Mouse (Mus musculus): ENCODE results near the gene Tfpt. TPM values are rescaled to one million over a fixed set of nuclear protein-coding genes. Genes with fewer than 3 reads are reported as not detected.
A peak's percentile ranks its signal among the peaks of the same experiment; 100 is the strongest.
"Not testable (repeated sequence)": the region's sequence is repeated elsewhere in the genome, so short reads cannot be mapped to it uniquely, and the experiment has no call there.

The Tfpt gene
- polyA plus RNA-seq, 1 experiment: 42.0 TPM

DNA sequence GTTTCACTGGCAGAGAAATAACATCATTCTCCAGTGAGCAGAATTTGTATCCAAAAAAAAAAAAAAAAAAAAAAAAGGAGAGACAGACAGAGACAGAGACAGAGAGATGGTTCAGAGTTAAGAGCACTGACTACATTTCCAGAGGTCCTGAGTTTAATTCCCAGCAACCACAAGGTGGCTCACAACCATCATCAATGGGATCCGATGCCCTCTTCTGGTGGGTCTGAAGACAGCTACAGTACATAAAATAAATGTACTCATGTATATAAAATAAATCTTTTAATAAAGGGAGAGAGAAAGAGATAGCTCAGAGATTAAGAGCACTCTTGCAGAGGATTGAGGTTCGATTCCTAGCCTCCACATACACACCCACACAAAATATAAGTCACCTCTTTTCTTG, 51.5 kb downstream of the Tfpt start:
- no peak overlapping the region for H3K4me3 ChIP-seq (replicated peaks; ENCODE audit: control insufficient read depth, low read depth, low read length)
- WGBS: 70% methylated on average over 2 of the region's 2 CpGs

DNA sequence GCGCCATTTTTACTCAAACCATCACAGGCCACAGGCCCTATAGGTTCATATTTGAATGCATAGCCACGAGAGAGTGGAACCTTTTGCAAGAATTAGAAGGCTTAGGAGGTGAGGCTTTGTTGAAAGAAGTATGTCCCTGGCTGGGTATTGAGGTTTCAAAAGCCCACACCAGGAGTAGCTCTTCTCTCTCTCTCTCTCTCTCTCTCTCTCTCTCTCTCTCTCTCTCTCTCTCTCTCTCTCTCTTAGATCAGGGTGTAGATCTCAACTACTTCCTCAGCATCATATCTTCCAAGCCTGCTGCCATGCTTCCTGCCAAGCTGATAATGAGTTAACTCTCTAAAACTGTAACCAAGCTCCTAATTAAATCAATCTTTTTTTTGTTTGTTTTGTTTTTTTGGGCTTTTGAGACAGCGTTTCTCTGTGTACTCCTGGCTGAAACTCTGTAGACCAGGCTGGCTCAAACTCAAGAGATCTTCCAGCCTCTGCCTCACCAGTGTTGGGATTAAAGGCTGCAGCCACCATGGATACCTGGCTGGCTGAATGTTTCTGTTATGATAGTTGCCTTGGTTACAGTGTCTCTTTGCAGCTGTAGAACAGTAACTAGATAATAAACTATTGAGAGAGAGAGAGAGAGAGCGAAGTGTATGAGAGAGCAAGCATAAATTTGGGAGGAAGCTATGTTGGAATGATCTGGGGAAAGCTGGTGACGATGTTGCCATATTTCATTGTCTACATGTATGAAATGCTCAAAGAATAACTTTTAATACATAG, 53.2 kb downstream of the Tfpt start:
- H3K27ac ChIP-seq (ENCODE audit: control insufficient read depth, insufficient read depth, low read depth, low read length, poor library complexity): no peak overlapping the region
- no peak overlapping the region for H3K4me3 ChIP-seq (replicated peaks; ENCODE audit: control insufficient read depth, low read depth, low read length)
- WGBS: 65% methylated on average over 5 of the region's 5 CpGs
- no peak for TF ChIP-seq CTCF (IDR thresholded peaks at IDR 0.05; ENCODE audit: control insufficient read depth, insufficient read depth, low read length)
- no peak for TF ChIP-seq POLR2A (IDR thresholded peaks at IDR 0.05; ENCODE audit: borderline replicate concordance, control insufficient read depth, low read depth, low read length)
- H3K4me1 ChIP-seq (ENCODE audit: control insufficient read depth, insufficient read depth, low read length): no peaks in the 10 kb centered on the region

More for the DNA sequence above, 51.5 kb downstream of the Tfpt start:
- no peaks in the 10 kb centered on the region for H3K4me1 ChIP-seq (ENCODE audit: control insufficient read depth, insufficient read depth, low read length)
- TF ChIP-seq POLR2A (IDR thresholded peaks at IDR 0.05; ENCODE audit: borderline replicate concordance, control insufficient read depth, low read depth, low read length) (no peak), CTCF (IDR thresholded peaks at IDR 0.05; ENCODE audit: control insufficient read depth, insufficient read depth, low read length) (no peak)
- H3K27ac ChIP-seq (ENCODE audit: control insufficient read depth, insufficient read depth, low read depth, low read length, poor library complexity): no peak overlapping the region

DNA sequence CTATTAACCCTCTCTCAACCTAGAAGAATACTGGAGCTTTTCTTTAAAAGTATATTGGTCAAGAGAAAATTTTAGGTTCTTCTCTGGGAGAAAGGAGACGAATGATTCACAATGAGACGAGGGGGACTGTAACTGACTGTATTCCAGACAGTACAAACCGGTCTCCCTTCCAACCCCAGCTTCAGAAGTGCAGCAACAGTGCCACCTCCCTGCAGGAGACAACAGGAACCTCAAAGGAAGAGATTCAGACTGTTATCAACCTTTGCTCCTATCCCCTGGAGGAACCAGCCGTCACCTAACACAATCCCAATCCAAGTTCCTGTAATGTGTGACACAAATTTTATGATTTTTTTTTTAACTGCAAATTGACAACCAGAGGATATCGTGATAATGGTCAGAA, 55.5 kb downstream of the Tfpt start:
- H3K4me3 ChIP-seq (replicated peaks; ENCODE audit: control insufficient read depth, low read depth, low read length): no peak overlapping the region
- no peak overlapping the region for H3K27ac ChIP-seq (ENCODE audit: control insufficient read depth, insufficient read depth, low read depth, low read length, poor library complexity)
- TF ChIP-seq CTCF (IDR thresholded peaks at IDR 0.05; ENCODE audit: control insufficient read depth, insufficient read depth, low read length): peak; percentile 38
- TF ChIP-seq POLR2A (IDR thresholded peaks at IDR 0.05; ENCODE audit: borderline replicate concordance, control insufficient read depth, low read depth, low read length): no peak
- WGBS: 38% methylated on average over 5 of the region's 5 CpGs
- no peaks in the 10 kb centered on the region for H3K4me1 ChIP-seq (ENCODE audit: control insufficient read depth, insufficient read depth, low read length)

DNA sequence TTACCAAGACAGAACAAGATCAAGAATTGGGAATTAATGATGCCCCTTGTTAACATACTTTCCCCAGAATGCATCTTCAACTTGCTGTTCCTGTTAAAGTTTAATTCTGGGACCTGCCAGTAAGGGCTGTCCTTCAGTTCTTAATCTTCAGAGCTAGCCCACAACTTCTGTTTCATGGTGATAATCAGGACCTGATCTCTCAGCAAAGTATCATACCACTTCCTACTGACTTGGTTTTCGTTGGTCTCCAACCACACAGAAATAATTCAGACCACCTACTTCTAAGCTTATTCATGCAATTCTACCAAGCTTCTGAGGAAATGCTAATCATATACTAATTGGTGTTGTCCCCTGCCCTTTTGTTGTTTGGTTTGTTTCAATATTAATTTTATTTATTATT, 57.9 kb downstream of the Tfpt start:
- 4% methylated on average over 1 of the region's 1 CpGs for WGBS
- Histone ChIP-seq H3K27ac (ENCODE audit: control insufficient read depth, insufficient read depth, low read depth, low read length, poor library complexity) (no peak overlapping the region), H3K4me3 (replicated peaks; ENCODE audit: control insufficient read depth, low read depth, low read length) (no peak overlapping the region), H3K4me1 (ENCODE audit: control insufficient read depth, insufficient read depth, low read length) (no peaks in the 10 kb centered on the region)
- TF ChIP-seq POLR2A (IDR thresholded peaks at IDR 0.05; ENCODE audit: borderline replicate concordance, control insufficient read depth, low read depth, low read length) (no peak), CTCF (IDR thresholded peaks at IDR 0.05; ENCODE audit: control insufficient read depth, insufficient read depth, low read length) (no peak)

DNA sequence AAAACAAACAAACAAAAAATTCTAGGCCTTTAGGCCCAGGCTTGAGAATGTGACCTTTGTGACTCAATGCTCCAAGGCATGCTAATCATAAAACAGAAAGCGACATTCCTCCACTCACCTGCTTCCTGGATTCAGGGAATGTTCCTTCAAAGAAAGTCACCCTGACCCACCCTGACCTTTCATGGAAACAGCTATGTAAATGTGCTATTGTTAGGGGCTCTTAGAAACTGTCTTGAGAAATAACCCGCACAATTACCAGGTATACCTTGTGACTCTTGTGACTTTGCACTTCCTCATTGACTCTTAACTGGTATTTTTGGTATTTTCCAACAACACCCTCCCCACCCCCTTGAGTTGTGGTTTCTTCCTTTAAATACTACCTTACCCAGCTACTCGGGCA, 59.1 kb downstream of the Tfpt start:
- H3K4me3 ChIP-seq (replicated peaks; ENCODE audit: control insufficient read depth, low read depth, low read length); H3K4me1 ChIP-seq (ENCODE audit: control insufficient read depth, insufficient read depth, low read length); H3K27ac ChIP-seq (ENCODE audit: control insufficient read depth, insufficient read depth, low read depth, low read length, poor library complexity): not testable (repeated sequence)
- WGBS: 70% methylated on average over 3 of the region's 3 CpGs

Other genes with a start within 250 kb of the Tfpt start
- gene Cacng8, start 239.2 kb downstream of the Tfpt start, polyA plus RNA-seq (2011; ENCODE audit: insufficient read depth, insufficient read length, low replicate concordance, missing spikeins): not detected in 2 replicates
- not detected in 2 replicates for gene Cacng6, start 205.7 kb downstream of the Tfpt start, polyA plus RNA-seq (2011; ENCODE audit: insufficient read depth, insufficient read length, low replicate concordance, missing spikeins)
- gene Tarm1, start 127.3 kb downstream of the Tfpt start, polyA plus RNA-seq (2011; ENCODE audit: insufficient read depth, insufficient read length, low replicate concordance, missing spikeins): 7.8 and 11.9 TPM in 2 replicates
- 1.1 TPM in 1 of 2 replicates, not detected in the other for gene Oscar, start 13.8 kb downstream of the Tfpt start, polyA plus RNA-seq (2011; ENCODE audit: insufficient read depth, insufficient read length, low replicate concordance, missing spikeins)
- 372 and 377 TPM in 2 replicates for gene Ndufa3, start 12.6 kb downstream of the Tfpt start, polyA plus RNA-seq (2011; ENCODE audit: insufficient read depth, insufficient read length, low replicate concordance, missing spikeins)
- 26.4 and 45.2 TPM in 2 replicates for gene Prpf31, start 56 bp upstream of the Tfpt start, polyA plus RNA-seq (2011; ENCODE audit: insufficient read depth, insufficient read length, low replicate concordance, missing spikeins)
- gene Cnot3, start 15.3 kb upstream of the Tfpt start, polyA plus RNA-seq (2011; ENCODE audit: insufficient read depth, insufficient read length, low replicate concordance, missing spikeins): 72.1 and 112 TPM in 2 replicates
- gene Leng1, start 35.9 kb upstream of the Tfpt start, polyA plus RNA-seq (2011; ENCODE audit: insufficient read depth, insufficient read length, low replicate concordance, missing spikeins): 5.5 and 9.8 TPM in 2 replicates
- 16.0 and 39.8 TPM in 2 replicates for gene Tmc4, start 47.6 kb upstream of the Tfpt start, polyA plus RNA-seq (2011; ENCODE audit: insufficient read depth, insufficient read length, low replicate concordance, missing spikeins)
- 23.8 and 25.8 TPM in 2 replicates for gene Tsen34, start 62.9 kb upstream of the Tfpt start, polyA plus RNA-seq (2011; ENCODE audit: insufficient read depth, insufficient read length, low replicate concordance, missing spikeins)
- gene Mboat7, start 63.6 kb upstream of the Tfpt start, polyA plus RNA-seq (2011; ENCODE audit: insufficient read depth, insufficient read length, low replicate concordance, missing spikeins): 19.5 and 43.5 TPM in 2 replicates
- 3,380 and 3,507 TPM in 2 replicates for gene Rps9, start 74.1 kb upstream of the Tfpt start, polyA plus RNA-seq (2011; ENCODE audit: insufficient read depth, insufficient read length, low replicate concordance, missing spikeins)
- 41.4 and 143 TPM in 2 replicates for gene Pirb, start 90.5 kb upstream of the Tfpt start, polyA plus RNA-seq (2011; ENCODE audit: insufficient read depth, insufficient read length, low replicate concordance, missing spikeins)
- 0.72 and 4.4 TPM in 2 replicates for gene Gm15448, start 195.8 kb upstream of the Tfpt start, polyA plus RNA-seq (2011; ENCODE audit: insufficient read depth, insufficient read length, low replicate concordance, missing spikeins)
- gene Pira2, start 215.1 kb upstream of the Tfpt start, polyA plus RNA-seq (2011; ENCODE audit: insufficient read depth, insufficient read length, low replicate concordance, missing spikeins): 8.9 and 15.8 TPM in 2 replicates